Mouse (Mus musculus) small intestine, adult 2 months (tissue): ENCODE data around the gene Slc39a7.

Source experiments
- CTCF ChIP-seq: fragments of 200-500 bp; IDR thresholded peaks from 2 replicates; pipeline ENCODE4 v1.5.1; 2012; ENCODE audit warnings: low read depth, mild to moderate bottlenecking, control low read depth, inconsistent platforms, low read length, moderate library complexity, mixed read lengths; ENCODE audit not compliant: insufficient replicate concordance, insufficient read length; ENCODE audit errors: extremely low read depth
- POLR2A ChIP-seq: fragments of 200-500 bp; IDR thresholded peaks from 2 replicates; pipeline ENCODE4 v1.6.1; 2012; ENCODE audit warnings: low read depth, mild to moderate bottlenecking, control low read depth, inconsistent platforms, low read length, moderate library complexity

GRCm38 (mm10) chr17:34021539-34022413 is 9.7 kb downstream of the Slc39a7 start:
- no peak for TF ChIP-seq CTCF
- no peak for TF ChIP-seq POLR2A
